Mouse (Mus musculus) embryonic stem cell, embryonic (primary cell): ENCODE data around the gene Ccnq.
"Not testable (repeated sequence)": the region's sequence is repeated elsewhere in the genome, so short reads cannot be mapped to it uniquely, and the experiment has no call there.

Experiments used
- CTCF ChIA-PET, 4 experiments: fragments of 300-600 bp in 2 of 4; fragments of 350-600 bp in 2 of 4; sonication (Branson Sonifier 250); formaldehyde crosslinking; loops; one replicate each; lab custom pipeline; 2022; ENCODE audit warnings: inconsistent platforms in 2 of 4; lab: Charles Lee
- POLR2A ChIA-PET, 4 experiments: fragments of 300-600 bp in 2 of 4; fragments of 350-600 bp in 2 of 4; sonication (Branson Sonifier 250); formaldehyde crosslinking; loops; one replicate each; lab custom pipeline; 2022; ENCODE audit warnings: antibody characterized with exemption in 4 of 4, inconsistent platforms in 1 of 4; lab: Charles Lee

The Ccnq gene

GRCm38 (mm10) chr11:78770436-78770835 is 18.9 kb upstream of the Ccnq start:
- ChIA-PET POLR2A (no interaction called here), CTCF (no interaction called here)

- CTCF ChIA-PET: no interaction called here
- POLR2A ChIA-PET: interaction anchor here in 2 of 4 experiments (0.5 to 1.5 kb wide), 3 partner anchors 10 to 129 kb away, joined by 3 to 5 read pairs (median 3); no protein-coding TSS in a partner anchor
Observed at GRCm38 (mm10) chr11:78768778-78769177, 17.2 kb upstream of the Ccnq start.

- ChIA-PET POLR2A (interaction anchor here in 2 of 4 experiments (0.5 to 1.4 kb wide), 3 partner anchors 15 to 457 kb away, joined by 3 to 4 read pairs (median 3); partner anchors contain the start of gene Ccnq (in 1 of the 2)), CTCF (no interaction called here)
Observed at GRCm38 (mm10) chr11:78766069-78766830, 14.7 kb upstream of the Ccnq start.

- ChIA-PET CTCF (interaction anchor here in 1 of 4 experiments (0.9 kb wide), 1 partner anchor 124 kb away, joined by 6 read pairs; no protein-coding TSS in a partner anchor), POLR2A (interaction anchor here in 1 of 4 experiments (0.6 to 3.7 kb wide), 5 partner anchors 12 to 51 kb away, joined by 3 to 11 read pairs (median 3); partner anchors contain the start of gene Ccnq)
Observed at GRCm38 (mm10) chr11:78764820-78765219, 13.3 kb upstream of the Ccnq start.

GRCm38 (mm10) chr11:78764304-78764703 is 12.8 kb upstream of the Ccnq start:
- ChIA-PET CTCF (interaction anchor here in 1 of 4 experiments (0.6 kb wide), 1 partner anchor 663 kb away, joined by 3 read pairs; no protein-coding TSS in a partner anchor), POLR2A (interaction anchor here in 2 of 4 experiments (1.1 to 3.7 kb wide), 4 partner anchors 13 to 33 kb away, joined by 3 to 11 read pairs (median 6); partner anchors contain the start of gene Ccnq (in 1 of the 2))

GRCm38 (mm10) chr11:78762201-78762600 is 10.7 kb upstream of the Ccnq start:
- POLR2A ChIA-PET: interaction anchor here in 1 of 4 experiments (3.7 kb wide), 1 partner anchor 11 kb away, joined by 11 read pairs; the partner anchor contains the start of gene Ccnq

GRCm38 (mm10) chr11:78761086-78761485 is 9.6 kb upstream of the Ccnq start:
- ChIA-PET POLR2A (no interaction called here), CTCF (no interaction called here)

More at GRCm38 (mm10) chr11:78762201-78762600, 10.7 kb upstream of the Ccnq start:
- CTCF ChIA-PET: no interaction called here

GRCm38 (mm10) chr11:78755299-78755698 is 3.8 kb upstream of the Ccnq start:
- ChIA-PET CTCF (no interaction called here), POLR2A (interaction anchor here in 2 of 4 experiments (0.6 to 0.7 kb wide), 3 partner anchors 128 to 1547 kb away, joined by 3 to 7 read pairs (median 3); no protein-coding TSS in a partner anchor)

- POLR2A ChIA-PET: not testable (repeated sequence)
- CTCF ChIA-PET: interaction anchor here in 1 of 4 experiments (0.6 kb wide), 1 partner anchor 38 kb away, joined by 4 read pairs; no protein-coding TSS in a partner anchor
Observed at GRCm38 (mm10) chr11:78754177-78754576, 2.6 kb upstream of the Ccnq start.

- POLR2A ChIA-PET: interaction anchor here in 1 of 4 experiments (0.9 kb wide), 1 partner anchor 11 kb away, joined by 3 read pairs; no protein-coding TSS in a partner anchor
- CTCF ChIA-PET: no interaction called here
Observed at GRCm38 (mm10) chr11:78753183-78753582, 1.7 kb upstream of the Ccnq start.

GRCm38 (mm10) chr11:78751843-78752203 is 294 bp upstream of the Ccnq start:
- POLR2A ChIA-PET: interaction anchor here in 3 of 4 experiments (0.6 to 2.6 kb wide), 18 partner anchors 8 to 331 kb away, joined by 3 to 18 read pairs (median 3); partner anchors contain the start of genes Ift20 (in 1 of the 3) and Tnfaip1 (in 1 of the 3)
- CTCF ChIA-PET: no interaction called here

GRCm38 (mm10) chr11:78746264-78746663 is 5.3 kb downstream of the Ccnq start:
- CTCF ChIA-PET: interaction anchor here in 1 of 4 experiments (0.9 kb wide), 1 partner anchor 82 kb away, joined by 3 read pairs; no protein-coding TSS in a partner anchor
- POLR2A ChIA-PET: interaction anchor here in 1 of 4 experiments (0.6 kb wide), 1 partner anchor 56 kb away, joined by 5 read pairs; no protein-coding TSS in a partner anchor

GRCm38 (mm10) chr11:78745475-78745874 is 6.1 kb downstream of the Ccnq start:
- ChIA-PET POLR2A (no interaction called here), CTCF (no interaction called here)

GRCm38 (mm10) chr11:78742461-78742860 is 9.1 kb downstream of the Ccnq start:
- ChIA-PET POLR2A (interaction anchor here in 2 of 4 experiments (0.6 to 4.9 kb wide), 6 partner anchors 9 to 243 kb away, joined by 3 to 18 read pairs (median 4); partner anchors contain the start of gene Ccnq (in 1 of the 2)), CTCF (no interaction called here)

- ChIA-PET POLR2A (interaction anchor here in 2 of 4 experiments (1.0 to 4.9 kb wide), 5 partner anchors 9 to 127 kb away, joined by 3 to 18 read pairs (median 4); partner anchors contain the start of gene Ccnq (in 1 of the 2)), CTCF (interaction anchor here in 2 of 4 experiments (0.6 to 1.0 kb wide), 2 partner anchors 13 to 305 kb away, joined by 3 to 4 read pairs; no protein-coding TSS in a partner anchor)
Observed at GRCm38 (mm10) chr11:78741958-78742357, 9.6 kb downstream of the Ccnq start.

GRCm38 (mm10) chr11:78739361-78739760 is 12.2 kb downstream of the Ccnq start:
- ChIA-PET POLR2A (interaction anchor here in 2 of 4 experiments (2.2 to 4.9 kb wide), 2 partner anchors 12 kb away, joined by 5 to 18 read pairs; partner anchors contain the start of gene Ccnq (in 2 of the 2)), CTCF (no interaction called here)

- ChIA-PET CTCF (no interaction called here), POLR2A (interaction anchor here in 2 of 4 experiments (0.6 to 0.8 kb wide), 3 partner anchors 92 to 283 kb away, joined by 3 to 8 read pairs (median 3); no protein-coding TSS in a partner anchor)
Observed at GRCm38 (mm10) chr11:78736877-78737408, 14.6 kb downstream of the Ccnq start.

- CTCF ChIA-PET: interaction anchor here in 1 of 4 experiments (0.6 kb wide), 1 partner anchor 238 kb away, joined by 3 read pairs; the partner anchor contains the start of gene Sarm1
- POLR2A ChIA-PET: no interaction called here
Observed at GRCm38 (mm10) chr11:78735168-78735567, 16.4 kb downstream of the Ccnq start.
